Mouse (Mus musculus) urinary bladder, postnatal 0 days (tissue): ENCODE measurements around the gene Bbs4. TPM values are rescaled to one million over a fixed set of nuclear protein-coding genes. Genes with fewer than 3 reads are reported as not detected.

Experiments
- polyA plus RNA-seq: library from polyadenylated mRNA; unstranded; fragments of >200 nt; fragmentation: Nextera tagmentation; extraction: Ambion mirVana; gene quantifications from 2 replicates; pipeline ENCODE4 v1.2.1, GENCODE M21; 2015

Gene Bbs4
- polyA plus RNA-seq = 6.0 and 6.7 TPM in 2 replicates

GRCm38 (mm10) chr9:59353253-59353639, at the start of gene Bbs4:
Gene Bbs4 (minus strand): TSS chr9:59353508.

GRCm38 (mm10) chr9:59290957-59291687, 62.2 kb downstream of the Bbs4 start, which contains the start of gene Adpgk:
Gene Adpgk (plus strand): TSS chr9:59291558.

Other genes starting within 250 kb of the Bbs4 start
- gene Adpgk, start 62.0 kb downstream of the Bbs4 start, polyA plus RNA-seq = 16.3 and 18.7 TPM in 2 replicates
- 8.3 and 10.1 TPM in 2 replicates for gene Arih1, start 133.1 kb upstream of the Bbs4 start, polyA plus RNA-seq
- 59.0 and 62.2 TPM in 2 replicates for gene Hexa, start 186.0 kb upstream of the Bbs4 start, polyA plus RNA-seq
- 0.39 and 1.4 TPM in 2 replicates for gene Tmem202, start 186.3 kb upstream of the Bbs4 start, polyA plus RNA-seq
- 0.27 and 0.30 TPM in 2 replicates for gene Celf6, start 224.4 kb upstream of the Bbs4 start, polyA plus RNA-seq